Mouse (Mus musculus): Measurements from ENCODE around the gene Ino80e.

DNA sequence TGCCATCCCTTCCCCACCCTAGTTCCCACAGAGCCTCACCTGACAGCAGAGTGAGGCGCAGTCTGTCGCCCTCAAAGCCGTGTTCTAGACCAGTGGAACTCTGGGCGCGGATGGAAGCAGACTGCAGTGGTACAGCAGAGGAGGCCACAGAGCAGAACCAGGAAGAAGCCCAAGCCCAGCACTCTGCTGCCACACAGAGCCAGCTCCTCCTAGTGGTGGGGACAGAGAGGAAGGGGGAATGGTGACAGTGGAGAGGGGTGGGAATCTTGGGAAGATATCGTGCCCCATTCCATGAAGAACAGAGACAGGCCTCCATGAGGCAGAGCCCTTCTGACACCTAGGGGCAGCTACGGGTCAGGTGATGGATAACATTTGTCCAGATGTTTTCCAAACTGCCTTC, 26.7 kb upstream of the Ino80e start:
- TF ChIP-seq CTCF (IDR thresholded peaks at IDR 0.05; ENCODE audit: low read depth, low read length) (no peak; the same call in 1 of the 2 replicates), TAL1 (conservative IDR thresholded peaks at IDR 0.05; ENCODE audit: low read depth, low read length) (no peak)

Data from G1E (cell line).